Mouse (Mus musculus): ENCODE data around the gene Calm5.

- TF ChIP-seq POLR2A (IDR thresholded peaks at IDR 0.05; ENCODE audit: control insufficient read depth, low read depth, low read length) (no peak), CTCF (IDR thresholded peaks at IDR 0.05; ENCODE audit: control insufficient read depth, insufficient read depth, insufficient replicate concordance, low read depth, low read length) (no peak)
Observed at GRCm38 (mm10) chr13:3854856-3855255, 883 bp downstream of the Calm5 start.

Data from testis, adult 2 months (tissue).